Mouse (Mus musculus) forebrain, postnatal 0 days (tissue): ENCODE measurements at regions not wholly inside any gene's neighbourhood (a gene's known extent, or its start where the extent isn't known, plus 50 kb on each side); places are given as distances from the start of the nearest gene placed in this dataset.

Experiments
- ATAC-seq: fragments of 200-750 bp; cut with Nextera tagmentation; 2 replicates; pipeline ENCODE4 v1.8.0; 2017; ENCODE audit warnings: mild to moderate bottlenecking, moderate library complexity
- DNase-seq: peaks from one replicate; pipeline ENCODE4 v3.0.0-alpha.2; 2015
- H3K27ac ChIP-seq: fragments of 300-500 bp; sonication (generic); 2 replicates; pipeline ENCODE4 v1.5.1; 2014; ENCODE audit warnings: low read depth, mild to moderate bottlenecking, antibody characterized with exemption, low read length, moderate library complexity, mixed read lengths
- H3K27me3 ChIP-seq: fragments of 300-500 bp; sonication (generic); 2 replicates; pipeline ENCODE4 v1.6.1; 2014; ENCODE audit warnings: mild to moderate bottlenecking, low read length, mixed read lengths; ENCODE audit not compliant: insufficient read depth
- H3K36me3 ChIP-seq: fragments of 300-500 bp; sonication (generic); 2 replicates; pipeline ENCODE4 v1.6.1; 2014; ENCODE audit warnings: mild to moderate bottlenecking, moderate library complexity; ENCODE audit not compliant: insufficient read depth
- H3K4me1 ChIP-seq: fragments of 300-500 bp; sonication (generic); 2 replicates; pipeline ENCODE4 v1.6.1; 2014; ENCODE audit warnings: antibody characterized with exemption; ENCODE audit not compliant: insufficient read depth
- H3K4me2 ChIP-seq: fragments of 300-500 bp; sonication (generic); 2 replicates; pipeline ENCODE4 v1.6.1; 2014; ENCODE audit warnings: low read depth, mild to moderate bottlenecking, moderate library complexity
- H3K4me3 ChIP-seq: fragments of 300-500 bp; sonication (generic); 2 replicates; pipeline ENCODE4 v1.5.1; 2014; ENCODE audit warnings: low read depth, low read length, mixed read lengths
- H3K9ac ChIP-seq: fragments of 300-500 bp; sonication (generic); 2 replicates; pipeline ENCODE4 v1.6.1; 2014; ENCODE audit warnings: mild to moderate bottlenecking
- H3K9me3 ChIP-seq: fragments of 300-500 bp; sonication (generic); 2 replicates; pipeline ENCODE4 v1.6.1; 2016; ENCODE audit warnings: low read length
- CTCF ChIP-seq: sonication (generic); IDR thresholded peaks from 2 replicates; pipeline ENCODE4 v1.5.1; 2016; ENCODE audit warnings: antibody characterized with exemption, control low read depth, low read depth
- whole genome bisulfite sequencing: fragments of 180-500 bp; shearing (Covaris S2); extraction: QIAGEN DNeasy Blood & Tissue Kit; methylation state at CpG from one replicate; pipeline ENCODE4 v1.1.7; 2014; 5-methylcytosine and 5-hydroxymethylcytosine counted together
- microRNA-seq, 2 experiments: library from miRNA; unstranded; fragments of <30 nt; microRNA quantifications; one replicate each; pipeline ENCODE4; 2016

- Histone ChIP-seq H3K27me3 (no peaks in the 10 kb centered on the region), H3K9ac (no peak overlapping the region), H3K4me3 (no peak overlapping the region), H3K4me2 (no peak overlapping the region), H3K9me3 (no peaks in the 10 kb centered on the region), H3K4me1 (no peaks in the 10 kb centered on the region), H3K36me3 (no peaks in the 10 kb centered on the region), H3K27ac (no peak overlapping the region)
- 43% methylated on average over 2 of the region's 2 CpGs for WGBS
- TF ChIP-seq CTCF: no peak
- no peak for ATAC-seq
- DNase-seq: no peak
These were observed 1324.1 kb downstream of the Zpld1 start for GRCm38 (mm10) chr16:53973711-53974110.

DNA sequence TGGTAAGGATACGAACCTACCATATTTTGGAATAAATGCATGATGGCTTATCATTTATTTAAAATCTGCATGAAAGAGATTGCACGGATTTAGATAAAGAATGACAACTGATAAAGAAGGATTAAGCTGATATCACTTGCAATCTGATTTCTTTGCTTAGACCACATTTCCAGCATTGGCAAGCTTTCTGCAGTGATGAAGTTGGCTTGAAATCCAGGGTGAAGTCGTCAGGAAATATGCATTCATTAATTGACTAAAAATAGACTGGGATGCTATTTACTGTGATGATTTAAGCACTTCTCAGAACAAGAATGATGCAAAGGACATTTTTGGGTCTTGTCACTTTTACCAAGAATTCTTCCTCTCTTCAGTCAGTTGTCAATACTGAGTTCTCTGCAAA, 1341.1 kb downstream of the Zpld1 start:
- H3K27ac ChIP-seq: no peak overlapping the region
- H3K4me2 ChIP-seq: no peak overlapping the region
- no peaks in the 10 kb centered on the region for H3K36me3 ChIP-seq
- H3K27me3 ChIP-seq: no peaks in the 10 kb centered on the region
- H3K9me3 ChIP-seq: no peaks in the 10 kb centered on the region
- H3K9ac ChIP-seq: no peak overlapping the region
- H3K4me3 ChIP-seq: no peak overlapping the region
- TF ChIP-seq CTCF: no peak
- DNase-seq: no peak
- no peak for ATAC-seq
- H3K4me1 ChIP-seq: no peaks in the 10 kb centered on the region
- 57% methylated on average over 3 of the region's 3 CpGs for WGBS

DNA sequence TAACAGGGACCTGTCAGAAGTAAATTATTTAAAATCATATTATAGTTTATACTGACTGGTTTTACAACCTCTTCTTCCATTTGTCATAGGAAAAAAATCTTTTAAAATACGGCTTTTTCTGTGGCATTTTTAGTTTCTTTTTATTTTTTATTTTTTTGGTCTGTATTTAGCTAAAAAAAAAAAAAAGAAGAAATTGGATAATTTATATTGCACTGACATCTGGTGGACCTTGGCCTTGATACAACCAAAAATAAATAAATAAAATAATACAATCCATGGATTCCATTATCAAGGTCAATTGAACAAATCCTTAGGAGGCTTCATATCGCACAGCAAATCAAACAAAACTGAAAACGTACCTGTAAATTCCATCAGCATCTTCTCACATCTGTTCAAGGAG, 1352.5 kb downstream of the Zpld1 start:
- 85% methylated on average over 3 of the region's 3 CpGs for WGBS
- Histone ChIP-seq H3K4me2 (no peak overlapping the region), H3K9ac (no peak overlapping the region), H3K27me3 (no peaks in the 10 kb centered on the region), H3K9me3 (no peaks in the 10 kb centered on the region), H3K4me3 (no peak overlapping the region), H3K4me1 (no peaks in the 10 kb centered on the region), H3K27ac (no peak overlapping the region), H3K36me3 (no peaks in the 10 kb centered on the region)
- TF ChIP-seq CTCF: no peak
- no peak for DNase-seq
- ATAC-seq: no peak

DNA sequence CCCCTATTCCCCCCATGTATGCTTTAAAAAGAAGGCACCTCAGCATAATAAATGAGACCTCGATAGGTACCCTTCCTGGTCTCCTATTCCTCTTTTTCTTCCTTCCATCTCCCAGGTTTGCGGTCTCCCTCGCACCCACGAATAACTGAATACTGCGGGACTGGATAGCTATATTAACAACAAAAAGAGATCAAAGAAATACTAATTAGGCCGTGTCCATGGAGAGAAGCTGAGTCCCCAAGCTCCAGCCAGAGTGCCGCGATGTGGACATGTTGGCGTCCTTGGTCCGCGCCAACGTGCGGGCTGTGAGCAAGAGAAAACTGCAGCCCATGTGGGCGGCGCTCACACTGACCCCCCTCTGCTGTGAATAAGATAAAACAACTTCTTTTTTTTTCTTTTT, 1382.0 kb downstream of the Zpld1 start:
- no peak for ATAC-seq
- 95% methylated on average over 15 of the region's 15 CpGs for WGBS
- DNase-seq: no peak

GRCm38 (mm10) chr16:53907125-53907524, 1390.7 kb downstream of the Zpld1 start:
- no peaks in the 10 kb centered on the region for H3K9me3 ChIP-seq
- no peaks in the 10 kb centered on the region for H3K27me3 ChIP-seq
- ATAC-seq (no peak), DNase-seq (no peak)
- no peak overlapping the region for H3K4me2 ChIP-seq
- H3K27ac ChIP-seq: no peak overlapping the region
- H3K4me3 ChIP-seq: no peak overlapping the region
- TF ChIP-seq CTCF: no peak
- H3K4me1 ChIP-seq: no peaks in the 10 kb centered on the region
- H3K36me3 ChIP-seq: no peaks in the 10 kb centered on the region
- no peak overlapping the region for H3K9ac ChIP-seq
- WGBS: 94% methylated on average over 4 of the region's 4 CpGs

More for the DNA sequence above, 1382.0 kb downstream of the Zpld1 start:
- no peak overlapping the region for H3K4me3 ChIP-seq
- no peak overlapping the region for H3K9ac ChIP-seq
- H3K27me3 ChIP-seq: no peaks in the 10 kb centered on the region
- H3K36me3 ChIP-seq: no peaks in the 10 kb centered on the region
- no peaks in the 10 kb centered on the region for H3K4me1 ChIP-seq
- no peak for TF ChIP-seq CTCF
- H3K9me3 ChIP-seq: 0 out of 2 replicates have a peak, but pooled peaks cover 3% of the 10 kb centered on the region
- no peak overlapping the region for H3K4me2 ChIP-seq
- no peak overlapping the region for H3K27ac ChIP-seq

GRCm38 (mm10) chr16:53903795-53904194, 1394.0 kb downstream of the Zpld1 start:
- Histone ChIP-seq H3K36me3 (no peaks in the 10 kb centered on the region), H3K4me2 (no peak overlapping the region), H3K27me3 (no peaks in the 10 kb centered on the region), H3K27ac (no peak overlapping the region), H3K9me3 (no peaks in the 10 kb centered on the region), H3K9ac (no peak overlapping the region), H3K4me1 (no peaks in the 10 kb centered on the region), H3K4me3 (no peak overlapping the region)
- DNase-seq (no peak), ATAC-seq (no peak)
- WGBS: 91% methylated on average over 2 of the region's 2 CpGs
- no peak for TF ChIP-seq CTCF

DNA sequence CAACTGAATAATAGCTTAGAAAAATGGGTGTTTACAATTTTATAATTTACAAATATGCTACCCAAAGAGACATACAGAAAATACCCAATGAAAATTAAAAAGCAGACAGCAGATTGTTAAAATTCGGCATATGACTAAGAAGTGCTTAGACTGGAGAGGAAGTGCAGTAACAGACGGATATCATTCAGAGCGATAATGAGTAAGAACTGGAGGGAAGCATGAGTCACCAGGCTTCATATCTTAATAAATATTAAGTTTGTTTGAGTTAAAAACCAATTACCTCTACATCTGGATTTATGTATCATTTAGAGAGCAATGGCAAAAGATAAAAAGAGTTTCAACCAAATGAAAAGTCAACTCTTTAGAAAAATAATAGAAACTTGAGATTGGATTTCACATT, 1413.5 kb upstream of the Alcam start:
- Histone ChIP-seq H3K36me3 (no peaks in the 10 kb centered on the region), H3K4me1 (no peaks in the 10 kb centered on the region), H3K4me3 (no peak overlapping the region), H3K9me3 (no peaks in the 10 kb centered on the region), H3K27ac (no peak overlapping the region), H3K9ac (no peak overlapping the region), H3K27me3 (no peaks in the 10 kb centered on the region), H3K4me2 (no peak overlapping the region)
- 89% methylated on average over 3 of the region's 3 CpGs for WGBS
- ATAC-seq: no peak
- TF ChIP-seq CTCF: no peak
- no peak for DNase-seq

GRCm38 (mm10) chr16:53840678-53841077, 1386.8 kb upstream of the Alcam start:
- TF ChIP-seq CTCF: no peak
- Histone ChIP-seq H3K27me3 (no peaks in the 10 kb centered on the region), H3K9ac (no peak overlapping the region), H3K4me1 (no peaks in the 10 kb centered on the region), H3K4me2 (no peak overlapping the region), H3K36me3 (no peaks in the 10 kb centered on the region), H3K9me3 (no peaks in the 10 kb centered on the region), H3K4me3 (no peak overlapping the region), H3K27ac (no peak overlapping the region)
- DNase-seq (no peak), ATAC-seq (no peak)
- WGBS: 87% methylated on average over 2 of the region's 2 CpGs

Small RNAs in the stretch of these regions (microRNA-seq; reads per million reads assigned to microRNA genes)
- gene Gm25041: 0 reads per million in 2 experiments
